Mouse (Mus musculus) c-Kit-positive CD71-positive TER-119-negative erythroid progenitor cells, embryonic 14.5 days (primary cell): ENCODE measurements around the gene Wdfy3.
"Not testable (repeated sequence)": the region's sequence is repeated elsewhere in the genome, so short reads cannot be mapped to it uniquely, and the experiment has no call there.

Experiments
- DNase-seq: peaks from one replicate; pipeline ENCODE4 v3.0.0-alpha.2; 2013; ENCODE audit warnings: low read depth

The Wdfy3 gene

GRCm38 (mm10) chr5:102069767-102070413, at the start of gene Wdfy3:
Gene Wdfy3, minus strand, starts transcription at chr5:102069921.
- DNase-seq: peak; percentile 51

DNA sequence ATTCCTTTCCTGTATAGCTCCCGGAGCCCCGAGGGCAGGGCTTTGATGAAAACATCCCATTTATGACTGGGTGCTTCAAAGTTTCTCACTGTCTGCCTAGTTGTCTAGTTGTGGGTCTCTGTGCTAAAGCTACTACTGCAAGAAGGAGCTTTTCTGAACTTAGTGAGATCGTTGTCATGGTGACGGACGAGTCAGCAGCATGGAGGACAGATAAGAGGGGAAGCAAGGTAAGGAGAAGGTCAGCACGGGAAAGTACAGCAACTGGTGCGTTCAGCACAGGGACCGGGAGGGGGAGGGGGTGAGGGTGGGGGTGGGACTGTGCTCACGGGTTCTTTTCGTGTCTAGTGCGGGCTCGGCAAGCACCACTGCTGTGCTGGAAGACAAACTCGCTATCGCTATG, 43.3 kb upstream of the Wdfy3 start:
- no peak for DNase-seq

GRCm38 (mm10) chr5:102112034-102112433, 42.3 kb upstream of the Wdfy3 start:
- no peak for DNase-seq

GRCm38 (mm10) chr5:102110031-102110430, 40.3 kb upstream of the Wdfy3 start:
- no peak for DNase-seq

- no peak for DNase-seq
Measured at GRCm38 (mm10) chr5:102105919-102106318, 36.2 kb upstream of the Wdfy3 start.

DNA sequence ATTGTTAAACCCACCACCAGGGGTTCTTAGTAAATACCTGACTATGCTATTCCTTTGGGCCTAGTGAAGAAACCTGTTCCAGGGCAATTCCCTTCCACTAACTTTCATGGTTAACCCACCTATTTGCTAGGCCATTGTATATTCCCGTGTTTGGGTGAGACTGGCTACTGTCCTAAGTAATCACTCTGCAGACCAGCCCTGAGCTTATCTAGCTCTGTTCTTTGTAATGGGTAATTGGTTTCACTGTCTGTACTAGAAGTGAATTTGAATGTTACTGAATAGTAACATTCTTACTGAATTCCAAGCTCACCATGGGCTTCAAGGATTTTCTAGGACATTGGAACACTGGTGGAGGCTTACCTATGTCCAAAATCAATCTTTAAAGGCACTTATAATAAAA, 32.1 kb upstream of the Wdfy3 start:
- not testable (repeated sequence) for DNase-seq

- no peak for DNase-seq
Measured at GRCm38 (mm10) chr5:102100246-102101241, 30.8 kb upstream of the Wdfy3 start.

DNA sequence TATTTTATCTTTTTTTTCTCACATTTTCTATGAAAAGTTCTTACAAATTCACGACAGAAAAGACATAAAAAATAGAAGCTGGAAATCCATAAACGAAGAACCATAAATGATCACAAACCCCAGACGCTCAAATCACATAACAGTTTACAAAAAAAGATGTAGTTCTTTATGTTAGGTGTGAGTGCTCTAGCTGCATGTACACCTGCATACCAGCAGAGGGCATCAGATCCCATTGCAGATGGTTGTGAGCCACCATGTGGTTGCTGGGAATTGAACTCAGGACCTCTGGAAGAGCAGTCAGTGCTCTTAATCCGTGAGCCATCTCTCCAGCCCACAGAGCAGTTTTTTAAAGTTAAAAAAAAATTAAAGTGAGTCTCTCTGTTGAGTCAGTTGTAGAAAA, 25.9 kb upstream of the Wdfy3 start:
- DNase-seq: no peak

- DNase-seq: no peak
Measured at GRCm38 (mm10) chr5:102090686-102091085, 21.0 kb upstream of the Wdfy3 start.

DNA sequence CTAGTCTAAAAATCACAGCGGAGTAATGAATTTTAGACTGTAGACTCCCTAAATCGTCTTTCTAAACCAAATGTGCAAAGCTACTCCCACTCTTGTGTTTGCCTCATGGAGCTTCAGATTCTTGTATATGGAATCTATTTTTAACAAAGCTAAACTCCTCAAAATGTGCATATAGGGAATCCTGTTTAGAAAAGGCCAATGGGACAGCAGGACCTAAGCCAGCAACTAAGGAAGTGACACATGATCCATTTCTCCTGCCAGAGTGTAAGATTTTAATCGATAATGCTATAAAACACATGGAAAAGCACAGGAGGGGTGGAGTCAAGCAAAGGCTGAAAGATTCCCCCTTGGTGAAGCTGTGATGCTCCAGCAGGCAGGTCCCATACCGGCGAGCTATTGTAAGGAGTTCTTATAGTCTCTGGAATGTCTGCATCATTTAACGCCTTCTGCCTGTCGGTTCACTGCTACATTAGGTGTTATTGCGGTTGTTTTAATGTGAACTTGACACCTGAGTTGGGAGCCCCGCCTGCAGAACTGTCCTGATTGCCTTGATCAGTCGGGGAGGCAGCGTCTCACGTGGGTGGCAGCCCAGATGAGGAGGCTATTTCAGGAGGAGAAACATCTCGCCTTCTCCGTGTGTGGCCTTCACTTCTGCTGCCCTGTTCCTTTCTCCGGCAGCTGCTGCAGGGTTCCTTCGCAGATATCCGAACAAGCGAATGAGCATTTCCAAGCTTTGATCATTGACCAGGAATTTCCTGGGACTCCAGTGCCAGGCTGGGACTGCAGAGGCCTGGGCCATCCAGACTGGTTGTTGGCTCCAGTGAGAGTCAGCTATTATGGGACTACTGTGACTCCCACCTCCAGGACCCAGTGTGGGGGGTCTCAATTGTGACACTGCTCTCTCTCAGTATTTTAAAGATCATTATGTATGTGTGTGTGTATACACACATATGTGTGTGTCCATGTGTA, 15.3 kb upstream of the Wdfy3 start:
- DNase-seq: no peak

GRCm38 (mm10) chr5:102074086-102074485, 4.4 kb upstream of the Wdfy3 start:
- peak; percentile 54 for DNase-seq

GRCm38 (mm10) chr5:102072057-102072456, 2.3 kb upstream of the Wdfy3 start:
- no peak for DNase-seq

DNA sequence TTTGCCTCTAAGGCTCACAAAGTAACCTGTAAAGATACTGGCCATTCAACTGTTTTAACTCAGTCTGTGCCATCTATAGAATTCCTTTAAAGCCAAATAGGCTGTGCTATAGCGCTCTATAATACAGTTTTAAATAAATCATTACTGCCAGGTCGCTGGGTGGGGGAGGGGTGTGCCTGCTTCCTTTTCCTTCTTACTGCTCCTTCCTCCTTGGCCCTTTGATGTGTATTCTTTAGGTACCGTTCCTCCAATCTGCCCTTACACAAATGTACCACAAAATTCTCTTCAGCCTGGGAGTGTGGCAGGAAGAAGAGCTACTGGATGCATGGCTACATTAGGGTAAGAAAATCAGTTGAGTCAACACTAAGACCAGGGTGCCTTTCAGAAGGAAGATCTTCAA, 1.5 kb upstream of the Wdfy3 start:
- no peak for DNase-seq

- no peak for DNase-seq
Measured at GRCm38 (mm10) chr5:102070788-102071187, 1.1 kb upstream of the Wdfy3 start.

- no peak for DNase-seq
Measured at GRCm38 (mm10) chr5:102070414-102070768, 670 bp upstream of the Wdfy3 start.

DNA sequence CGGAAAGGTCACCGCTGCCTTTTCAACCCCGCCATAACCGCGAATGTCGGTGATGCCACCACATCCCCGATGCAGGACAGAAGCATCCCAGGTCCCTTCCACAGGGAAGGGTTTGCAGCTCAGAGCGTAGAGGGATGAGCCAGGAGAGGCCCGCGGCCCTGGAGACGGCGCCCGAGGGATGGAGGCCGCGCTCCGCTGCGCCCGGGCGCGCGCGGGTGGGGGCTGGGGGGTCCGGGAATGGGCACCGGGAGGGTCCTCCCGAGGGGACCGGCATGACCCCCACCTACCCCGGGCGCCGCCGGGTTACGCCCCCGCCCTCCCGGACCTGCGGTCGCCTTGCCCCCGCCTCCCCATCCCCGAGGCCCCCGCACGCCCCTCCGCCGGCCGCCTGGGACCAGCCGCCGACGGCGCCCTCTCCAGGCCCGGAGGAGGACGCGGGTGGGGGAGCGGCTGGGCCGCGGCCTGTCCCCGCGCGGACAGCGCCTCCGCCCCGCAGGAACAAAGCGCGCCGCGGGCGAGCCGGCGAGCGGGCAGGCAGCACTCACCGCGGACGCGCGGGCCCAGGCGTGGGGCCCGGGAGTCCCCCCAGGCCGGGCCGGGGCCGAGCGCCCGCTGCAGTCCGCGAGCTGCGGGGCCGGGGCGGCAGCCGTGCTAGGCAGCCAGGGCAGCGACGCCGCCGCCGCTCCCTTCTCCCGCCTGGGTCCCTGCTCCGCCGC, 512 bp downstream of the Wdfy3 start:
- DNase-seq: no peak

GRCm38 (mm10) chr5:102066458-102066857, 3.3 kb downstream of the Wdfy3 start:
- DNase-seq: no peak

DNA sequence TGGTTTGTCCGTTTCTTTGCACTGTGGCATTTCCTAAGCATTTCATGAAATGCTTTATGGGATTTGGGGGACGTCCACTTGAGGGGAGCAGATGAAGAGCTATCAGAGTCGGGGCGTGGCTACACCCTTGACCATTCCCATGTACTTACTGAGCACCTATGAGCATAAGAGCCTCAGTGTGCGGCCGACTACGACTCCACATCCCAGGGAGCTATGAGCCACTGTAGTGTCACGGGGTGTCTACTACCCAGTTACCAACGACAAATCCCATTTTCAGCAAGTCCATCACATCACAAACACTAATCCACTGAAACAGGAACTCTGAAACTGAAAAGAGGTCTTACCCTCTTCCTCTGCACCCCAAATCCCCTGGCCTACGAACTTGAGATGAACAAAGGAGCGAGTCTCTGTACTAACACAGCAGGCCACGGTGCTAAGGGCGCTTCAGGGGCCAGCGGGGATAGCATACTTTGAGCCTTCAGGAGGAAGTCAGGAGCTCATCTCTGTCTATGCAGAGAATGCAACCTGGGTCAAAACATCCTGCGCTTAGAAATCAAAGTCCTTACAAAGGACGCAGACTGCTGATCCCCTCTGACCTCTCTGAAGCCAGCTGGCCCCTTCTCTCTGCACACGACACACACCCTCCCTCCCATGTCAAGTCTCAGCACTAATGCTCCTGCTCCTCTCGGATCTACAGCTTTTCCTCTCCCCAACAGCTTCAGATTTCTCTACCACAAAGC, 6.5 kb downstream of the Wdfy3 start:
- DNase-seq: no peak

DNA sequence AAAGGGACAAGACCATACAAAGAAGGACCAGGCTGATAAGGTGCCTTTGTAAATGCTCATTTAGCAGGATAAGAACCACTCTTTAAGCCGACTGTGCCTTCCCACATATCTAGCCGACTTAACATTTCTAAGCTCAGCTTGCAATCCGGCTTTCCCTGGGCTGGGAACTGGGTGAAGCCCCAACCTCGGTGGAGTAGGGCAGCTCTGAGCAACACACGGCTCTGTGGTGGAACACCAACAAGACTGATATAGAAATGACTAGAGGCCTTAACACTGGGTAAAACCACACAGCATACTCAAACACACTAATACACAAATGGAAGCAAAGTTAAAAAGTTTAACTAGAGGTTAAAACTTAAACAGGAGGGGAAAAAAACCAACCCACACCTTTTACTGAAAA, 7.9 kb downstream of the Wdfy3 start:
- DNase-seq: no peak

- DNase-seq: no peak
Measured at GRCm38 (mm10) chr5:102055946-102056345, 13.8 kb downstream of the Wdfy3 start.

DNA sequence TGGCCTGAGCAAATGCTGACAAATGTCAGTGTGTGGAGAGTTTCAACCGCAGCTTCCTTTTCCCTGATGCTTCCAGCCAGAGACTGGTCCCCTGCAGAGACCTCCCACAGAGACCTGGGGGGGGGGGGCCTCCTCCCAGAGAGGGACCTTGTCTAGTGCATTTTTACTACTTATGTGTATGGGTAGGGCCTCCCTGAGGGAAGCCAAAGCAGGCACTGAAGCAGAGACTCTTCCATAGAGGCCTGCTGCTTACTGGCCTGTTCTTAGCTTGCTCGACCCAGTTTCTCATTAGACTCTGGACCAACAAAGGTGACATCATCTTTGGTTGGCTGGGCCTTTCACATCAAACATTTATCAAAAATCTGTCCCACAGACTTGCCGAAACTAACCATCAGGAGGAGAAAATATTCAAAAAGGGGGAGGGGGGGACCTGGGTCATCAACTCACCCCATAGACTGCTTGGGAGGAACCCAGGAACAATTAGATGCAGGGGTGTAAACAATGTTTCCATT, 14.5 kb downstream of the Wdfy3 start:
- no peak for DNase-seq
